Mouse (Mus musculus): Measurements from ENCODE around the gene D730048I06Rik.
"Not testable (repeated sequence)": the region's sequence is repeated elsewhere in the genome, so short reads cannot be mapped to it uniquely, and the experiment has no call there.

D730048I06Rik gene

GRCm38 (mm10) chr9:35790001-35790400 lies at the start of gene D730048I06Rik, which contains the start of gene Gm27235:
Gene D730048I06Rik, minus strand, starts transcription at chr9:35790112.
Gene Gm27235, minus strand, starts transcription at chr9:35790101.
- POLR2A ChIA-PET, result no interaction called here
- CTCF ChIA-PET, result interaction anchor here in 1 of 4 experiments (1.0 kb wide), 1 partner anchor 1104 kb away, joined by 3 read pairs; no protein-coding TSS in a partner anchor

- CTCF ChIA-PET, POLR2A ChIA-PET: not testable (repeated sequence)
Observed at GRCm38 (mm10) chr9:35817881-35818280, 28.0 kb upstream of the D730048I06Rik start.

- ChIA-PET POLR2A (no interaction called here), CTCF (no interaction called here)
Observed at GRCm38 (mm10) chr9:35798146-35798545, 8.2 kb upstream of the D730048I06Rik start.

- POLR2A ChIA-PET, result no interaction called here
- CTCF ChIA-PET, result no interaction called here
Observed at GRCm38 (mm10) chr9:35778009-35778408, 11.9 kb downstream of the D730048I06Rik start, which contains the start of gene Gm17727. Gene Gm17727, minus strand, starts transcription at chr9:35778109.

- ChIA-PET CTCF (no interaction called here), POLR2A (no interaction called here)
Observed at GRCm38 (mm10) chr9:35756843-35757242, 33.1 kb downstream of the D730048I06Rik start.

GRCm38 (mm10) chr9:35740749-35741148 lies 49.2 kb downstream of the D730048I06Rik start, which contains the start of gene Gm17677:
Gene Gm17677, plus strand, starts transcription at chr9:35741049.
- ChIA-PET POLR2A (no interaction called here), CTCF (no interaction called here)
